ENCODE assay signal across 8 mouse cellular contexts in genomic region chr19:44284723-44285122, GRCm38 (mm10). TPM values are rescaled to one million over a fixed set of nuclear protein-coding genes. Genes with fewer than 3 reads are reported as not detected.
DNase-seq lines count a peak whose midpoint lies in the region; ATAC-seq and TF ChIP-seq lines count a peak whose summit lies in the region.

No protein-coding gene starts in this region.

- H3K36me3 ChIP-seq in hindbrain, embryonic 14.5 days (replicated peaks; ENCODE audit: control insufficient read depth, insufficient read depth) = no peaks in the 10 kb centered on the region
- no peaks in the 10 kb centered on the region for H3K36me3 ChIP-seq in liver, embryonic 11.5 days (ENCODE audit: control insufficient read depth, insufficient read depth, low read length)
- no peaks in the 10 kb centered on the region for H3K36me3 ChIP-seq in midbrain, postnatal 0 days (ENCODE audit: insufficient read depth, low read length)

- H3K4me1 ChIP-seq in hindbrain, embryonic 14.5 days (replicated peaks; ENCODE audit: control insufficient read depth, insufficient read depth, low read length) = peaks cover 30% of the 10 kb centered on the region
- peaks cover 66% of the 10 kb centered on the region for H3K4me1 ChIP-seq in liver, embryonic 11.5 days (replicated peaks; ENCODE audit: control insufficient read depth, insufficient read depth, low read length)
- peaks cover 15% of the 10 kb centered on the region for H3K4me1 ChIP-seq in midbrain, postnatal 0 days (ENCODE audit: insufficient read depth, low read length)

- ATAC-seq in cerebellum, adult (ENCODE audit: insufficient number of reproducible peaks, low FRiP score, low TSS enrichment) = peak; percentile 39; the same call in 1 of the 2 replicates
- ATAC-seq in hindbrain, embryonic 14.5 days (ENCODE audit: low FRiP score) = peak; percentile 28
- peak; percentile 46 for ATAC-seq in liver, embryonic 11.5 days (replicated peaks; ENCODE audit: low FRiP score)
- peak; percentile 15 for ATAC-seq in midbrain, postnatal 0 days (ENCODE audit: low FRiP score)

- H3K27ac ChIP-seq in hindbrain, embryonic 14.5 days = peak overlapping the region; percentile 91
- H3K27ac ChIP-seq in liver, embryonic 11.5 days (ENCODE audit: low read depth, low read length) = peak overlapping the region; percentile 93
- peak overlapping the region; percentile 87 for H3K27ac ChIP-seq in midbrain, postnatal 0 days (ENCODE audit: low read depth, low read length)

- no peaks in the 10 kb centered on the region for H3K9me3 ChIP-seq in hindbrain, embryonic 14.5 days (ENCODE audit: control insufficient read depth, low read length)
- H3K9me3 ChIP-seq in liver, embryonic 11.5 days (ENCODE audit: control insufficient read depth, low read length) = no peaks in the 10 kb centered on the region
- H3K9me3 ChIP-seq in midbrain, postnatal 0 days (ENCODE audit: low read length) = no peaks in the 10 kb centered on the region

- H3K9ac ChIP-seq in hindbrain, embryonic 14.5 days = peak overlapping the region; percentile 72
- peak overlapping the region; percentile 80 for H3K9ac ChIP-seq in liver, embryonic 11.5 days (ENCODE audit: low read depth, low read length)
- peak overlapping the region; percentile 68 for H3K9ac ChIP-seq in midbrain, postnatal 0 days (replicated peaks; ENCODE audit: low read length, poor library complexity, severe bottlenecking)

- WGBS in hindbrain, embryonic 14.5 days = 2% methylated on average over 11 of the region's 11 CpGs
- WGBS in liver, embryonic 11.5 days = 3% methylated on average over 11 of the region's 11 CpGs
- WGBS in midbrain, postnatal 0 days = 2% methylated on average over 11 of the region's 11 CpGs

- peak overlapping the region; percentile 46 for H3K4me3 ChIP-seq in hindbrain, embryonic 14.5 days (replicated peaks; ENCODE audit: low read length)
- peak overlapping the region; percentile 56 for H3K4me3 ChIP-seq in liver, embryonic 11.5 days (ENCODE audit: low read depth, low read length)
- H3K4me3 ChIP-seq in midbrain, postnatal 0 days (ENCODE audit: low read depth, low read length) = peak overlapping the region; percentile 48

- no peaks in the 10 kb centered on the region for H3K27me3 ChIP-seq in hindbrain, embryonic 14.5 days (ENCODE audit: control insufficient read depth, insufficient read depth, low read length)
- no peaks in the 10 kb centered on the region for H3K27me3 ChIP-seq in liver, embryonic 11.5 days (replicated peaks; ENCODE audit: control insufficient read depth, insufficient read depth, low read length)
- no peaks in the 10 kb centered on the region for H3K27me3 ChIP-seq in midbrain, postnatal 0 days (ENCODE audit: insufficient read depth, low read length)

- no peak for TF ChIP-seq CTCF in midbrain, postnatal 0 days (IDR thresholded peaks at IDR 0.05)

- peak overlapping the region; percentile 86 for H3K4me2 ChIP-seq in hindbrain, embryonic 14.5 days (replicated peaks)
- peak overlapping the region; percentile 99 for H3K4me2 ChIP-seq in liver, embryonic 11.5 days
- H3K4me2 ChIP-seq in midbrain, postnatal 0 days (ENCODE audit: low read depth, low read length, poor library complexity, severe bottlenecking) = peak overlapping the region; percentile 85

- no peak for DNase-seq in cerebellum, postnatal 10 days
- peak; percentile 85 for DNase-seq in ZHBTc4 (ENCODE audit: low read depth, low spot score)
- DNase-seq in hindbrain, embryonic 14.5 days (ENCODE audit: low spot score) = no peak
- DNase-seq in liver, embryonic 11.5 days (ENCODE audit: low spot score) = no peak
- DNase-seq in midbrain, postnatal 0 days (ENCODE audit: low spot score) = no peak
- DNase-seq in B cell, adult 2 months = no peak
- no peak for DNase-seq in left cerebral cortex, adult 8-10 months (ENCODE audit: low spot score in 2 of 2)

RNA-seq across cellular contexts. Expression of gene Scd2, which starts 8.8 kb away (rescaled TPM):
- polyA plus RNA-seq in hindbrain, embryonic 14.5 days (2014; fragmentation: Nextera tagmentation; extraction: Ambion mirVana) = 323 and 381 TPM in 2 replicates
- 212 and 231 TPM in 2 replicates for polyA plus RNA-seq in liver, embryonic 11.5 days (2014; fragmentation: Nextera tagmentation; extraction: Ambion mirVana)
- 905 and 948 TPM in 2 replicates for total RNA-seq in midbrain, postnatal 0 days (2014; rRNA removed)
- 224 and 226 TPM in 2 replicates for polyA plus RNA-seq in midbrain, postnatal 0 days (2015; fragmentation: Nextera tagmentation; extraction: Ambion mirVana)
- total RNA-seq in left cerebral cortex, adult 8-10 months (2022) = 100 to 1,000 TPM; 702 to 768 (median 723) TPM

RNA-seq across cellular contexts. Expression of gene Scd4, which starts 48.2 kb away (rescaled TPM):
- polyA plus RNA-seq in hindbrain, embryonic 14.5 days (2014; fragmentation: Nextera tagmentation; extraction: Ambion mirVana) = 0.25 and 0.30 TPM in 2 replicates
- polyA plus RNA-seq in liver, embryonic 11.5 days (2014; fragmentation: Nextera tagmentation; extraction: Ambion mirVana) = 0.06 and 0.16 TPM in 2 replicates
- total RNA-seq in midbrain, postnatal 0 days (2014; rRNA removed) = 0.33 and 0.44 TPM in 2 replicates
- polyA plus RNA-seq in midbrain, postnatal 0 days (2015; fragmentation: Nextera tagmentation; extraction: Ambion mirVana) = 0.17 TPM in 1 of 2 replicates, not detected in the other
- 1 to 10 TPM; 2.3 to 3.4 (median 2.8) TPM for total RNA-seq in left cerebral cortex, adult 8-10 months (2022)
